Mouse (Mus musculus): ENCODE data around the gene Cds1.
"Not testable (repeated sequence)": the region's sequence is repeated elsewhere in the genome, so short reads cannot be mapped to it uniquely, and the experiment has no call there.

Gene Cds1

GRCm38 (mm10) chr5:101828932-101829331 lies 64.0 kb downstream of the Cds1 start:
- no peak for DNase-seq (ENCODE audit: low read depth, low spot score)

DNA sequence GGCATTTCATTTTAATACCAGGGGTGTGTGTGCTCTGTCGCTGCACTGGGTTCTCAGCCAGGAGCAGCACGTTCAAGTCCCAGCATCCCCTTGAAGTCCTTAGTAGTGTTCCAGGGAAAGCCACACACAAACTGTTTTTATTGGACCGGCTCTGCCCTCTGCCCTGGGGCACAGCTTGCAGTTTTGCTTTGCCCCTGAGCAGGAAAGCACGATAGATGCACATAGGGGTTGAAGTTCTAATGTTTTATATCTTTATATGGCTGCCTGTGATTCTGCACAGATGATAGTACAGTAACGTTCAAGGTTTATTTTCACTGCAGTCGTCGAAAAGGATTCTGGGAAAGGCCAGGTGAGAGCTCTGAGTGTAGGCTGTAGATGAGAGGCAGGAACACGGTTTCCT lies 65.2 kb downstream of the Cds1 start:
- DNase-seq (ENCODE audit: low read depth, low spot score): no peak

DNA sequence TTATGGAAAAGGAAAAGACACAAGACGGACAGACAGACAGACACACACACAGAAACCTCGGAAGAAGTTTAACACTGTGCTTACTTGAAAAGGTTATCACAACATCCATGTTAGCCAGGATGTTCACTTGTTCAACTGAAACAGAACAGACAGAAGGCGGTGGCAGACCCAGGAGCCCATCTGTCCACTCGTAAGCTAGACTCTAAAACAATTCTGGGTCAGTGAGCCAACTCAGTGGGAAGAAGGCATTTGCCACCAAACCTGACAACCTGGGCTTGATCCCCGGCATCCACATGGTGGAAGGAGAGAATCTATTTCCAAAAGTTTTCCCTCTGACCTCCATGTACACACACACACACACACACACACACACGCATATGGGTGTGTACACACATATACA lies 67.1 kb downstream of the Cds1 start:
- DNase-seq (ENCODE audit: low read depth, low spot score): no peak

DNA sequence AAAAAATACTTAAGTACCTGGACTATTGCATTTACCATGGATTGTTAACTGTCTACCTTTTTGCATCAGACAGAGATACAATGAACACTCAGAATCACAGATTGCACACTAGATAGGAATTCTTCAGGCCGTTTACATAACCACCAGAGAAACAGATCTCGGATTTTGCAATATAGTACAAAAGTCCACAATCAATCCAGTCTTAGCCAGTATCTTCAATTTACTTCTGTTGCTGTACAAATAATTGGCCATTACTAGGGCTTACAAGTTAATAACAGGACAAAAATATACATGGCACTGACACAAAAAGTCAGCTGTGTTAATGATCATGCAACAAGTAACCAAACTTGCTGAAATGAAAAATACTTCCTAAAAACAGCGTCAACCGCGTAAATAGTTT lies 68.1 kb downstream of the Cds1 start:
- no peak for DNase-seq (ENCODE audit: low read depth, low spot score)

DNA sequence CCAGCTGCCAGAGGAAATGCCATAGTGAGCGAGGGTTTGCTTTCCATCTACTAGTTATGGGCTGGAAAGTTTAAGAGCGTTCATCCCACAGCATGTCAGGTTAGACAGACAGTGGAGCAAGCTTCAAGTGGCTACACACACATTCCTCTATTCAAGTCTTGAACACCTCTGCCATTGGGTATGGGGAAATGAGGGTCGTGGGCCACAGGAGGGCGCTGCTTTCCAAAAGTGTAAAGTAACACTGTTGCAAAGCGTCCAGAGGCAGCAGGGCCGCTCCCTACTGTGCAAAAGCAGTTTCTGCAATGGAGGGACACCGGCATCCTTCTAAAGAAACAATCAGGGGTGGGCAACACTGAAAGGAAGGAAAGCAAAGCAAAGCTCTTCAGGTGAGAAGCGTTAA lies 68.9 kb downstream of the Cds1 start:
- no peak for DNase-seq (ENCODE audit: low read depth, low spot score)

GRCm38 (mm10) chr5:101836221-101836620 lies 71.3 kb downstream of the Cds1 start:
- no peak for DNase-seq (ENCODE audit: low read depth, low spot score)

GRCm38 (mm10) chr5:101837605-101838004 lies 72.7 kb downstream of the Cds1 start:
- not testable (repeated sequence) for DNase-seq (ENCODE audit: low read depth, low spot score)

- DNase-seq (ENCODE audit: low read depth, low spot score): no peak
Observed at GRCm38 (mm10) chr5:101840476-101840875, 75.5 kb downstream of the Cds1 start.

DNA sequence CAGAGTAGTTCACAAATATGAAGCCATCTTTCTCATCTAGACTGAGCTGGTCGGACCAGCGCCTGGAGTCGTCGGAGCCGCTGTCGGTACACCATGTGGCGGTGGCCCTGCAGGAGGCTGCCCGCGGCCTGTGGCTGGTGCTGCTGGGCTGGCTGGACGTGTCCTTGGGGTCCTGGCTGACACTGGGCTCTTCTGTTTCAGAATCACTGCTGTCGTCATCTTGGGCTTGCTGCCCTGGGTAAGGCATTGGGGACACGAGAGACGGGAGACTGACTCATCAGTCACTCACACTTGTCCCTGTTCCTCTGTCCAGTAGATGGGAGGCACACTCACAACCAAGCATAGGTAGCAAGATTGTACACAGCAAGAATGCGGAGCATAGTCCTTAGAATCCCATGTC lies 80.1 kb downstream of the Cds1 start:
- no peak for DNase-seq (ENCODE audit: low read depth, low spot score)

GRCm38 (mm10) chr5:101845930-101846329 lies 81.0 kb downstream of the Cds1 start:
- no peak for DNase-seq (ENCODE audit: low read depth, low spot score)

- DNase-seq (ENCODE audit: low read depth, low spot score): no peak
Observed at GRCm38 (mm10) chr5:101847323-101847722, 82.4 kb downstream of the Cds1 start.

GRCm38 (mm10) chr5:101847762-101848161 lies 82.8 kb downstream of the Cds1 start:
- DNase-seq (ENCODE audit: low read depth, low spot score): no peak

DNA sequence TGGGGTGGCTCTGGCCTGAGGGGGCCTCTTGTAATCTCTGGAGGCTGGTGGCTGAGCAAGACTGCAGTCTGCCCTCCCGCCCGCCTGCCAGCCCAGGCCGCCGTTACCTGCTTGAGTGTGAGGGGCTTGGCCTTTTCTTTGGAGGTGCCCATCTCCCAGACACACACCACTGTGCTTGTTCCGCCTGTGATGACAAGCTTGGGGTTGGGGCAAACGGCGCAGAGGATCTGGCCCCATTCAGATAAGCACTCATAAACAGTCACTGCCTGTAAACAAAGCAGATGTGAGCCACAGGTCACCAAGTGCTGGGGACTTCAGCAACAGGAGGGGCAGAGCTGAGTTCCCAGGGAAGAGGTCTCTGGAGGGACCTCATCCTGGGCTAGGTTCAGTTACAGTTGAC lies 86.2 kb downstream of the Cds1 start:
- DNase-seq (ENCODE audit: low read depth, low spot score): no peak

- no peak for DNase-seq (ENCODE audit: low read depth, low spot score)
Observed at GRCm38 (mm10) chr5:101852116-101852680, 87.3 kb downstream of the Cds1 start.

DNA sequence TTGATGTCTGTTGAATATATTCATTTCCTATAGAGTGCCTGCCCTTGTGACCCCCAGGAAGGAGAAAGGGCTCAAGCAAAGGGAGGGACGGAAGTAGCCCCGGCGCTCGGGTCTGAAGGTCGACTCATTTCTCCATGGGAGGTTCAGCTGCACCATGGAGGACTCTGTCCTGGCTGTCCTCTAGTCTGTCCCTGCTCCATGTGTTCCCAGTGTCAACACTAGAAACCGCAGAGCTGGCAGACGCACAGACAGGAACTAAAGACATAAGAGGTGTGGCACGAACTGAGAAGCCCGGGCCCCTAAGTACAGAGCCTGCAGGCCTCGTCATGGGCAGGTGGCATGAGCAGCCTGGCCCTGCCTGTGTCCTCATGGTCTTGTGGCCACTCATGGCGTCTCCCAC lies 89.2 kb downstream of the Cds1 start:
- DNase-seq (ENCODE audit: low read depth, low spot score): no peak

GRCm38 (mm10) chr5:101854667-101855066 lies 89.7 kb downstream of the Cds1 start:
- DNase-seq (ENCODE audit: low read depth, low spot score): no peak

- DNase-seq (ENCODE audit: low read depth, low spot score): no peak
Observed at GRCm38 (mm10) chr5:101855475-101855874, 90.5 kb downstream of the Cds1 start.

GRCm38 (mm10) chr5:101858891-101859436 lies 94.0 kb downstream of the Cds1 start:
- DNase-seq (ENCODE audit: low read depth, low spot score): no peak

GRCm38 (mm10) chr5:101861786-101862571 lies 97.0 kb downstream of the Cds1 start:
- DNase-seq (ENCODE audit: low read depth, low spot score): no peak

- DNase-seq (ENCODE audit: low read depth, low spot score): no peak
Observed at GRCm38 (mm10) chr5:101862651-101863050, 97.7 kb downstream of the Cds1 start.

- no peak for DNase-seq (ENCODE audit: low read depth, low spot score)
Observed at GRCm38 (mm10) chr5:101863946-101864345, 99.0 kb downstream of the Cds1 start.

GRCm38 (mm10) chr5:101866722-101867121 lies 101.8 kb downstream of the Cds1 start:
- DNase-seq (ENCODE audit: low read depth, low spot score): no peak
